Mouse (Mus musculus): ENCODE results near the gene Tmem265. TPM values are rescaled to one million over a fixed set of nuclear protein-coding genes. Genes with fewer than 3 reads are reported as not detected.

Tmem265 gene
- polyA plus RNA-seq, 1 experiment from 2014 or later, result 5.3 TPM

DNA sequence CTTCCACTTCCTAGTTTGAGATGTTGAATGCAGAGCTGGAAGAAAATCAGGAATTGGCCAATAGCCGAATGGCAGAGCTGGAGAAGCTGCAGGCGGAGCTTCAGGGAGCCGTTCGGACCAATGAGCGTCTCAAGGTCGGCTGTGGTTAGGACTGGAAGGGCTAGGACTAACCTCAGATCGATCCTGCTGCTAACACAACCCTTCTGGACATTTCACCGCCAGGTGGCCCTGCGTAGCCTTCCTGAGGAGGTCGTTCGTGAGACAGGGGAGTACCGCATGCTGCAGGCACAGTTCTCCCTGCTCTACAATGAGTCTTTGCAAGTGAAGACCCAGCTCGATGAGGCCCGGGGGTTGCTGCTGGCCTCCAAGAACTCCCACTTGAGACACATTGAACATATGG is 31.4 kb downstream of the Tmem265 start:
- Histone ChIP-seq H3K27me3 (replicated peaks; ENCODE audit: control insufficient read depth, insufficient read depth, low read length) (no peaks in the 10 kb centered on the region), H3K27ac (replicated peaks; ENCODE audit: low read depth, low read length) (no peak overlapping the region), H3K4me1 (ENCODE audit: control insufficient read depth, insufficient read depth, low read length) (0 out of 2 replicates have a peak, but pooled peaks cover 5% of the 10 kb centered on the region), H3K9me3 (ENCODE audit: control insufficient read depth, low read length) (no peaks in the 10 kb centered on the region), H3K4me3 (ENCODE audit: low read depth, low read length) (no peak overlapping the region), H3K4me2 (ENCODE audit: low read depth, low read length) (no peak overlapping the region), H3K36me3 (ENCODE audit: control insufficient read depth, insufficient read depth, low read length) (peaks cover 81% of the 10 kb centered on the region), H3K9ac (ENCODE audit: low read depth, low read length) (no peak overlapping the region)
- 87% methylated on average over 14 of the region's 14 CpGs for WGBS
- DNase-seq (ENCODE audit: low spot score) (no peak), ATAC-seq (ENCODE audit: low read depth) (no peak)

DNA sequence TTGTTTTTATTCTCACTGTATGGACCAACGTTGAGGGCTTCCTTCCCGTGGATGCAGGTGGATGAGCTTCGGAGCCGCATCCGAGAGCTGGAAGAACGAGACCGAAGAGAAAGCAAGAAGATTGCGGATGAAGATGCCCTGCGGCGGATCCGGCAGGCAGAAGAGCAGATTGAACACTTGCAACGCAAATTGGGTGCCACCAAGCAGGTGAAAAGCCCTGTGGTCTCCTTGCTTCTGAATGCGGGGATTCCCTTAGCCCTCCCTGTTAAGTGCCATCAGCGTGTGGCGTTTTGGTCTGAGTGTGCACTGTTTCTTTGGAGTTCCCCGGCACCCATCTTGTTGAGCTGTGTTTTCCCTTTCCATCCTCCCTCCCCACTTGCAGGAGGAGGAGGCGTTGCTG is 35.6 kb downstream of the Tmem265 start:
- H3K4me1 ChIP-seq (ENCODE audit: control insufficient read depth, insufficient read depth, low read length), result no peaks in the 10 kb centered on the region
- WGBS, result 96% methylated on average over 17 of the region's 17 CpGs
- H3K4me3 ChIP-seq (ENCODE audit: low read depth, low read length), result no peak overlapping the region
- H3K27me3 ChIP-seq (replicated peaks; ENCODE audit: control insufficient read depth, insufficient read depth, low read length), result no peaks in the 10 kb centered on the region
- ATAC-seq (ENCODE audit: low read depth) (no peak), DNase-seq (ENCODE audit: low spot score) (no peak)
- H3K9me3 ChIP-seq (ENCODE audit: control insufficient read depth, low read length), result no peaks in the 10 kb centered on the region
- H3K4me2 ChIP-seq (ENCODE audit: low read depth, low read length), result no peak overlapping the region
- no peak overlapping the region for H3K27ac ChIP-seq (replicated peaks; ENCODE audit: low read depth, low read length)
- peaks cover 100% of the 10 kb centered on the region for H3K36me3 ChIP-seq (ENCODE audit: control insufficient read depth, insufficient read depth, low read length)
- H3K9ac ChIP-seq (ENCODE audit: low read depth, low read length), result no peak overlapping the region

DNA sequence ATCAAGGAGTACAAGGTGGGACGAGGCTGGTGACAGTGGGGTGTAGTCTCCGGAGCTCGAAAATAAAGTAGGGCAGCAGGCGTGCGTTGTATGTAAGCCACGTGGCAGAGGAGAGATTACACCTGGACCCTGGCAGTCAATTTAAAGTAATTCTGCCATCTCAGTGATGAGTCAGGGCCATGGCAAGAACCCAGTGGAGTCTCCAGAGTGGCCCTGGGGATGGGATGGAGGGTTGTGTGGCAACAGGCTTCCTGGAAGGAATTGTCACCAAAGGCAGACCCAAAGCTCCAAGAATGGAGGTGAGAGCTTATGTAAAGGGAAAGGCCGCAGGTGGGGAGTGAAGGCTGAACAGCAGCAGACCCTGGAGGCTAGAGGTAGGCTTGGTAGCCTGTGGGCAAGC is 39.4 kb downstream of the Tmem265 start:
- 93% methylated on average over 7 of the region's 7 CpGs for WGBS
- Histone ChIP-seq H3K4me1 (ENCODE audit: control insufficient read depth, insufficient read depth, low read length) (no peaks in the 10 kb centered on the region), H3K27ac (replicated peaks; ENCODE audit: low read depth, low read length) (no peak overlapping the region), H3K9me3 (ENCODE audit: control insufficient read depth, low read length) (no peaks in the 10 kb centered on the region), H3K4me2 (ENCODE audit: low read depth, low read length) (no peak overlapping the region), H3K4me3 (ENCODE audit: low read depth, low read length) (no peak overlapping the region), H3K9ac (ENCODE audit: low read depth, low read length) (no peak overlapping the region), H3K36me3 (ENCODE audit: control insufficient read depth, insufficient read depth, low read length) (peaks cover 92% of the 10 kb centered on the region), H3K27me3 (replicated peaks; ENCODE audit: control insufficient read depth, insufficient read depth, low read length) (no peaks in the 10 kb centered on the region)
- DNase-seq (ENCODE audit: low spot score) (no peak), ATAC-seq (ENCODE audit: low read depth) (no peak)

- no peaks in the 10 kb centered on the region for H3K9me3 ChIP-seq (ENCODE audit: control insufficient read depth, low read length)
- no peak overlapping the region for H3K27ac ChIP-seq (replicated peaks; ENCODE audit: low read depth, low read length)
- no peaks in the 10 kb centered on the region for H3K27me3 ChIP-seq (replicated peaks; ENCODE audit: control insufficient read depth, insufficient read depth, low read length)
- WGBS, result 86% methylated on average over 4 of the region's 4 CpGs
- H3K4me1 ChIP-seq (ENCODE audit: control insufficient read depth, insufficient read depth, low read length), result no peaks in the 10 kb centered on the region
- peaks cover 85% of the 10 kb centered on the region for H3K36me3 ChIP-seq (ENCODE audit: control insufficient read depth, insufficient read depth, low read length)
- no peak overlapping the region for H3K9ac ChIP-seq (ENCODE audit: low read depth, low read length)
- ATAC-seq (ENCODE audit: low read depth) (no peak), DNase-seq (ENCODE audit: low spot score) (no peak)
- no peak overlapping the region for H3K4me3 ChIP-seq (ENCODE audit: low read depth, low read length)
- H3K4me2 ChIP-seq (ENCODE audit: low read depth, low read length), result no peak overlapping the region
These were observed 40.5 kb downstream of the Tmem265 start for GRCm38 (mm10) chr7:127601735-127602134.

- no peak for DNase-seq (ENCODE audit: low spot score)
- Histone ChIP-seq H3K9me3 (ENCODE audit: control insufficient read depth, low read length) (no peaks in the 10 kb centered on the region), H3K27ac (replicated peaks; ENCODE audit: low read depth, low read length) (no peak overlapping the region), H3K9ac (ENCODE audit: low read depth, low read length) (no peak overlapping the region), H3K4me2 (ENCODE audit: low read depth, low read length) (no peak overlapping the region), H3K36me3 (ENCODE audit: control insufficient read depth, insufficient read depth, low read length) (peaks cover 74% of the 10 kb centered on the region), H3K27me3 (replicated peaks; ENCODE audit: control insufficient read depth, insufficient read depth, low read length) (no peaks in the 10 kb centered on the region), H3K4me3 (ENCODE audit: low read depth, low read length) (no peak overlapping the region), H3K4me1 (ENCODE audit: control insufficient read depth, insufficient read depth, low read length) (no peaks in the 10 kb centered on the region)
- ATAC-seq (ENCODE audit: low read depth), result no peak
- 87% methylated on average over 2 of the region's 2 CpGs for WGBS
These were observed 41.7 kb downstream of the Tmem265 start for GRCm38 (mm10) chr7:127602903-127603302.

GRCm38 (mm10) chr7:127604256-127604655 is 43.1 kb downstream of the Tmem265 start:
- H3K9me3 ChIP-seq (ENCODE audit: control insufficient read depth, low read length), result no peaks in the 10 kb centered on the region
- H3K4me2 ChIP-seq (ENCODE audit: low read depth, low read length), result no peak overlapping the region
- 92% methylated on average over 10 of the region's 10 CpGs for WGBS
- H3K36me3 ChIP-seq (ENCODE audit: control insufficient read depth, insufficient read depth, low read length), result peaks cover 74% of the 10 kb centered on the region
- no peak overlapping the region for H3K9ac ChIP-seq (ENCODE audit: low read depth, low read length)
- DNase-seq (ENCODE audit: low spot score), result no peak
- H3K4me1 ChIP-seq (ENCODE audit: control insufficient read depth, insufficient read depth, low read length), result no peaks in the 10 kb centered on the region
- H3K27ac ChIP-seq (replicated peaks; ENCODE audit: low read depth, low read length), result no peak overlapping the region
- ATAC-seq (ENCODE audit: low read depth), result no peak
- H3K27me3 ChIP-seq (replicated peaks; ENCODE audit: control insufficient read depth, insufficient read depth, low read length), result no peaks in the 10 kb centered on the region
- H3K4me3 ChIP-seq (ENCODE audit: low read depth, low read length), result no peak overlapping the region

- 85% methylated on average over 6 of the region's 6 CpGs for WGBS
- H3K36me3 ChIP-seq (ENCODE audit: control insufficient read depth, insufficient read depth, low read length), result peaks cover 74% of the 10 kb centered on the region
- ATAC-seq (ENCODE audit: low read depth), result no peak
These were observed 46.0 kb downstream of the Tmem265 start for GRCm38 (mm10) chr7:127607150-127607549.

DNA sequence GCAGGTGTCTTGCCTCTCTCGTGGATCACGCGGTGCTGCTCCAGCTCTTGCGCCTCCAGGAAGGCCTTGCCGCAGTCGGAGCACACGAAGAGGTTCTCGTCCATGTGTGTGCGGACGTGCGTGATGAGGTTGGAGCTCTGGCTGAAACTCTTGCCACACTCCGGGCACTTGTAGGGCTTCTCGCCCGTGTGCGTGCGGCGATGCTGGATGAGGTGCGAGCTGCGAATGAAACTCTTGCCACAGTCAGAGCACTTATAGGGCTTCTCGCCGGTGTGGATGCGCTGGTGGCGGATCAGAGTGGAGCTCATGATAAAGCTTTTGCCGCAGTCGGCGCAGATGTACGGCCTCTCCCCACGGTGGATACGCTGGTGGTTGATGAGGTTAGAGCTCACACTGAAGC is 49.8 kb downstream of the Tmem265 start:
- Histone ChIP-seq H3K27me3 (replicated peaks; ENCODE audit: control insufficient read depth, insufficient read depth, low read length) (no peaks in the 10 kb centered on the region), H3K4me3 (ENCODE audit: low read depth, low read length) (no peak overlapping the region), H3K9me3 (ENCODE audit: control insufficient read depth, low read length) (no peaks in the 10 kb centered on the region), H3K9ac (ENCODE audit: low read depth, low read length) (no peak overlapping the region), H3K36me3 (ENCODE audit: control insufficient read depth, insufficient read depth, low read length) (peaks cover 59% of the 10 kb centered on the region), H3K4me1 (ENCODE audit: control insufficient read depth, insufficient read depth, low read length) (peaks cover 6% of the 10 kb centered on the region), H3K4me2 (ENCODE audit: low read depth, low read length) (no peak overlapping the region), H3K27ac (replicated peaks; ENCODE audit: low read depth, low read length) (no peak overlapping the region)
- ATAC-seq (ENCODE audit: low read depth), result no peak
- WGBS, result 97% methylated on average over 29 of the region's 29 CpGs
- DNase-seq (ENCODE audit: low spot score), result no peak

More at GRCm38 (mm10) chr7:127607150-127607549, 46.0 kb downstream of the Tmem265 start:
- Histone ChIP-seq H3K4me3 (ENCODE audit: low read depth, low read length) (no peak overlapping the region), H3K9me3 (ENCODE audit: control insufficient read depth, low read length) (no peaks in the 10 kb centered on the region), H3K4me1 (ENCODE audit: control insufficient read depth, insufficient read depth, low read length) (no peaks in the 10 kb centered on the region), H3K27ac (replicated peaks; ENCODE audit: low read depth, low read length) (no peak overlapping the region), H3K4me2 (ENCODE audit: low read depth, low read length) (no peak overlapping the region), H3K27me3 (replicated peaks; ENCODE audit: control insufficient read depth, insufficient read depth, low read length) (no peaks in the 10 kb centered on the region), H3K9ac (ENCODE audit: low read depth, low read length) (no peak overlapping the region)
- DNase-seq (ENCODE audit: low spot score), result no peak

DNA sequence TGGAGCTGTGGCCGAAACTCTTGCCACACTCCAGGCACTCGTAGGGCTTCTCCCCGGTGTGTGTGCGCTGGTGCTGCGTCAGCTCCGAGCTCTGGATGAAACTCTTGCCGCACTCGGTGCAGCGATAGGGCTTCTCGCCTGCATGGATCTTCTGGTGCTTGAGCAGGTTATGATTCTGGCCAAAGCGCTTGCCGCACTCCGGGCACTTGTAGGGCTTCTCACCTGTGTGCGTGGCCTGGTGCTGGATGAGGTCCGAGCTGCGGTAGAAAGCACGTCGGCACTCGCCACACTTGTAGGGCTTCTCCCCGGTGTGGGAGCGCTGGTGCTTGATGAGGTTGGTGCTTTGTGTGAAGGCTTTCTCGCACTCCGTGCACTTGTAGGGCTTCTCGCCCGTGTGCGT is 50.4 kb downstream of the Tmem265 start:
- ATAC-seq (ENCODE audit: low read depth) (no peak), DNase-seq (ENCODE audit: low spot score) (no peak)
- Histone ChIP-seq H3K36me3 (ENCODE audit: control insufficient read depth, insufficient read depth, low read length) (peaks cover 56% of the 10 kb centered on the region), H3K4me3 (ENCODE audit: low read depth, low read length) (no peak overlapping the region), H3K27me3 (replicated peaks; ENCODE audit: control insufficient read depth, insufficient read depth, low read length) (no peaks in the 10 kb centered on the region), H3K9ac (ENCODE audit: low read depth, low read length) (no peak overlapping the region), H3K9me3 (ENCODE audit: control insufficient read depth, low read length) (no peaks in the 10 kb centered on the region), H3K4me2 (ENCODE audit: low read depth, low read length) (no peak overlapping the region), H3K27ac (replicated peaks; ENCODE audit: low read depth, low read length) (no peak overlapping the region), H3K4me1 (ENCODE audit: control insufficient read depth, insufficient read depth, low read length) (peaks cover 6% of the 10 kb centered on the region)
- WGBS, result 95% methylated on average over 26 of the region's 26 CpGs
